Mouse (Mus musculus) intestine, embryonic 14.5 days (tissue): ENCODE measurements at regions not wholly inside any gene's neighbourhood (a gene's known extent, or its start where the extent isn't known, plus 50 kb on each side); places are given as distances from the start of the nearest gene placed in this dataset.

Source experiments
- ATAC-seq: fragments of 200-750 bp; cut with Nextera tagmentation; replicated peaks from 2 replicates; pipeline ENCODE4 v1.8.0; 2017; ENCODE audit warnings: low read depth, moderate number of reproducible peaks, moderate TSS enrichment, moderate library complexity; ENCODE audit not compliant: low FRiP score, low TSS enrichment
- DNase-seq: peaks from one replicate; pipeline ENCODE4 v3.0.0-alpha.2; 2018; ENCODE audit warnings: low spot score
- H3K27ac ChIP-seq: fragments of 300-500 bp; sonication (generic); 2 replicates; pipeline ENCODE4 v1.5.1; 2014; ENCODE audit warnings: low read depth, mild to moderate bottlenecking, control low read depth
- H3K27me3 ChIP-seq: fragments of 300-500 bp; sonication (generic); replicated peaks from 2 replicates; pipeline ENCODE4 v1.6.1; 2014; ENCODE audit warnings: low read length, control low read depth; ENCODE audit not compliant: control insufficient read depth, insufficient read depth
- H3K36me3 ChIP-seq: fragments of 300-500 bp; sonication (generic); 2 replicates; pipeline ENCODE4 v1.6.1; 2014; ENCODE audit warnings: low read length, control low read depth; ENCODE audit not compliant: control insufficient read depth, insufficient read depth
- H3K4me1 ChIP-seq: fragments of 300-500 bp; sonication (generic); replicated peaks from 2 replicates; pipeline ENCODE4 v1.6.1; 2014; ENCODE audit warnings: low read length, control low read depth, mixed read lengths; ENCODE audit not compliant: control insufficient read depth, insufficient read depth
- H3K4me2 ChIP-seq: fragments of 300-500 bp; sonication (generic); 2 replicates; pipeline ENCODE4 v1.6.1; 2014; ENCODE audit warnings: low read length
- H3K4me3 ChIP-seq: fragments of 300-500 bp; sonication (generic); 2 replicates; pipeline ENCODE4 v1.5.1; 2014; ENCODE audit warnings: low read depth, low read length, control low read depth, mixed read lengths
- H3K9ac ChIP-seq: fragments of 300-500 bp; sonication (generic); 2 replicates; pipeline ENCODE4 v1.6.1; 2014; ENCODE audit warnings: mild to moderate bottlenecking, low read length
- H3K9me3 ChIP-seq: fragments of 300-500 bp; sonication (generic); 2 replicates; pipeline ENCODE4 v1.6.1; 2016; ENCODE audit warnings: low read length, control low read depth; ENCODE audit not compliant: control insufficient read depth
- WGBS: fragments of 180-500 bp; shearing (Covaris S2); extraction: QIAGEN DNeasy Blood & Tissue Kit; methylation state at CpG from one replicate; pipeline ENCODE4 v1.1.7; 2014; 5-methylcytosine and 5-hydroxymethylcytosine counted together

GRCm38 (mm10) chr15:59237446-59238161, 348.5 kb downstream of the Gm49356 start:
- Histone ChIP-seq H3K9ac (no peak overlapping the region), H3K4me3 (no peak overlapping the region), H3K36me3 (no peaks in the 10 kb centered on the region), H3K9me3 (peaks cover 7% of the 10 kb centered on the region; the same call in 1 of the 2 replicates), H3K27me3 (no peaks in the 10 kb centered on the region), H3K27ac (no peak overlapping the region), H3K4me1 (no peaks in the 10 kb centered on the region), H3K4me2 (no peak overlapping the region)
- 77% methylated on average over 6 of the region's 6 CpGs for WGBS
- ATAC-seq (no peak), DNase-seq (no peak)

- no peaks in the 10 kb centered on the region for H3K36me3 ChIP-seq
- H3K27me3 ChIP-seq: no peaks in the 10 kb centered on the region
- no peak overlapping the region for H3K4me3 ChIP-seq
- no peak overlapping the region for H3K9ac ChIP-seq
- no peaks in the 10 kb centered on the region for H3K9me3 ChIP-seq
- ATAC-seq (no peak), DNase-seq (peak; percentile 20)
- H3K4me1 ChIP-seq: no peaks in the 10 kb centered on the region
- H3K27ac ChIP-seq: no peak overlapping the region
- WGBS: 86% methylated on average over 7 of the region's 7 CpGs
- no peak overlapping the region for H3K4me2 ChIP-seq
These were observed 352.7 kb downstream of the Gm49356 start for GRCm38 (mm10) chr15:59241752-59242151.

DNA sequence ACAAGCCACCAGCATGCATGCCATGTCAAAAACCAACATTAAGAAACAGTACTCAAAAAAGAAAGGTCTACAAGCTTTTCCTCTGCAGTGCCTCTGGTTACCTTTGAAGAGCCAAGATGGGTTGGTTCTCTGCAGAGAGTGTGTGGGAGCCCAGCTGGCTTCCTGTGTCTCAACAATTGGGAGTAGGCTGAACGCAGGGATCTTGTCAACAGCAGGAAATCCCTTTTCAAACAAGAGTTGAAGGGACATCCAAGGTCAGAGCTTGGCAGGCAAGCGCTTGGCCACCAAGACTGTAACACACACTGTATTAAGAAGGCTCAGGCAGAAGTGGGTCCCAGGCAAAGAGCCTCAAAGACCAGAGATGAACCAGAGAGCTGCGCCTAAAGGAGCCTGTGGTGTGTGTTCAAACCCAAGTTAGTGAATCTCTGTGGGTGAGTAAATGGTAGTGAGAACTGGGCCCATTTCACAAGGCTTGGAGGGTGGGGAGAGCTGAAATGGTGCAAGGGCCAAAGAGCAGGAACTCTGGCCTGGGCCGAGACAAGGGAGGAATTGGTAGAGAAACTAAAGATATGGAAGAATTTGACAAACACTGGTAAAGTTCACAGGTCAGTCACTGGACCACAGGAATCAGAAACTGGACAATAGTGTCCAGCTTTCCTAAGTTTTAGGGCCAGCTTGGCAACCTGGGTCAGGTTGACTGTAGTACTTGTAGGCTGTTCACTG, 357.0 kb downstream of the Gm49356 start:
- Histone ChIP-seq H3K9ac (no peak overlapping the region), H3K27me3 (no peaks in the 10 kb centered on the region), H3K4me2 (no peak overlapping the region), H3K4me3 (no peak overlapping the region), H3K4me1 (no peaks in the 10 kb centered on the region), H3K9me3 (no peaks in the 10 kb centered on the region), H3K27ac (no peak overlapping the region), H3K36me3 (no peaks in the 10 kb centered on the region)
- 53% methylated on average over 4 of the region's 4 CpGs for WGBS
- no peak for DNase-seq
- ATAC-seq: no peak

DNA sequence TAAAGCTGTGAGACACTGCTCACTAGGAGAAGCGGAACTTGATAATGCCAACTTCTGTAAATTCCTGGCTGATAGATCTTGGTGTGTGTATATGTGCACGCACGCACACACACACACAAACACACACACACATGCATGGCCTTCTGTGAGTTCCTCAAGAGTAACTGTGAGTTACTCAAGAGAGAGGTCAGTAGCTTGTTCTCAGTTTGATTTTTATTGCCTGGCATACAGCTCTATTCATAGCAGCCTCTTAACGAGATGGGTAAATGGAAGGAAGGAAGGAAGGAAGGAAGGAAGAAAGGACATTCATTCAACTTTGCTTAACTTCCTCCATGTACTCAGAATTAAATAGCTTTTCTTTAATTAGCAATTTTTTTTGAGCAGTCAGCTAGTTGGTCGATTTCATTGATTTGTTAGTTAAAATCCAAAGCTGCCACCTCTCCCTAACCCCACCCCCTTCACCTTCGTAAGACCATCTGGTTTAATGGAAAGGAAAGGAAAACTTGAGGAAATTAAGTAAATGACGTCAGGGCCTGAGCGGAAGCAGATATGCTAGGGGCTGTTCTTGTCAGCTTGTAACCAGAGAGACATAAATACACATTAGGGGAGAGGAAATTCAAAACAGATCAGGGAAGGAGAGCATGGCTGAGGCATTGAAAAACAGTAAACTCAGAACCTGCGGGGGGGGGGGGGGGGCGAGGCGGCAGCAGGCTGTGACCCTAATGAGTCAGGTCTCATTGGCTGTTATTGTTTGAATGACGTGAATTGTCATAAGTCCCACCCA, 359.6 kb downstream of the Gm49356 start:
- Histone ChIP-seq H3K4me3 (no peak overlapping the region), H3K9ac (no peak overlapping the region), H3K9me3 (no peaks in the 10 kb centered on the region), H3K4me1 (no peaks in the 10 kb centered on the region), H3K27ac (no peak overlapping the region), H3K4me2 (no peak overlapping the region), H3K36me3 (no peaks in the 10 kb centered on the region), H3K27me3 (no peaks in the 10 kb centered on the region)
- 59% methylated on average over 10 of the region's 12 CpGs for WGBS
- ATAC-seq (no peak), DNase-seq (no peak)

- no peak overlapping the region for H3K4me3 ChIP-seq
- 77% methylated on average over 1 of the region's 1 CpGs for WGBS
These were observed 372.3 kb downstream of the Gm49356 start for GRCm38 (mm10) chr15:59261380-59261779.

DNA sequence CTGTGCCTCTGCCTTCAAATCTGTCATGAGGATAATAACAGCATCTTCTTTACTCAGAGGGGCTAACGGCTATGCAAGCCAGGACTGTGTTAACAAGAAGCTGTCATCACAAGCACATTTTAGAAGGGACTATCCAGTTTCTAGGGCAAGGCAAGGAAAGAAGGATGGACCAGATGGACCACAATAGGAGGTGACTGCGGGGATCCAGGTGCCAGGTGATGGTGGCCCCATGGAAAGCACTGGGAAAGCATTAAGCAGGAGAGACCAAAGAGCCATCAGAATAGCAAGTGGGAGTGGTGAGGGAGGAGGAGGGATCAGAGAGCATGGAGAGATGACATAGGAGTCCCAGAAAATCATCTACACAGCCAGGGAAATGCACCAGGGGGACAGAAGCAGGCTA, 373.3 kb downstream of the Gm49356 start:
- Histone ChIP-seq H3K27me3 (no peaks in the 10 kb centered on the region), H3K9ac (no peak overlapping the region), H3K4me1 (peaks cover 4% of the 10 kb centered on the region; the same call in 1 of the 2 replicates), H3K4me2 (no peak overlapping the region), H3K27ac (no peak overlapping the region), H3K36me3 (no peaks in the 10 kb centered on the region), H3K4me3 (no peak overlapping the region), H3K9me3 (no peaks in the 10 kb centered on the region)
- WGBS: 86% methylated on average over 2 of the region's 2 CpGs
- no peak for ATAC-seq
- no peak for DNase-seq

More at GRCm38 (mm10) chr15:59261380-59261779, 372.3 kb downstream of the Gm49356 start:
- Histone ChIP-seq H3K4me1 (peaks cover 4% of the 10 kb centered on the region; the same call in 1 of the 2 replicates), H3K9me3 (no peaks in the 10 kb centered on the region), H3K4me2 (no peak overlapping the region), H3K36me3 (no peaks in the 10 kb centered on the region), H3K27me3 (no peaks in the 10 kb centered on the region), H3K9ac (no peak overlapping the region), H3K27ac (no peak overlapping the region)
- ATAC-seq: no peak
- no peak for DNase-seq

DNA sequence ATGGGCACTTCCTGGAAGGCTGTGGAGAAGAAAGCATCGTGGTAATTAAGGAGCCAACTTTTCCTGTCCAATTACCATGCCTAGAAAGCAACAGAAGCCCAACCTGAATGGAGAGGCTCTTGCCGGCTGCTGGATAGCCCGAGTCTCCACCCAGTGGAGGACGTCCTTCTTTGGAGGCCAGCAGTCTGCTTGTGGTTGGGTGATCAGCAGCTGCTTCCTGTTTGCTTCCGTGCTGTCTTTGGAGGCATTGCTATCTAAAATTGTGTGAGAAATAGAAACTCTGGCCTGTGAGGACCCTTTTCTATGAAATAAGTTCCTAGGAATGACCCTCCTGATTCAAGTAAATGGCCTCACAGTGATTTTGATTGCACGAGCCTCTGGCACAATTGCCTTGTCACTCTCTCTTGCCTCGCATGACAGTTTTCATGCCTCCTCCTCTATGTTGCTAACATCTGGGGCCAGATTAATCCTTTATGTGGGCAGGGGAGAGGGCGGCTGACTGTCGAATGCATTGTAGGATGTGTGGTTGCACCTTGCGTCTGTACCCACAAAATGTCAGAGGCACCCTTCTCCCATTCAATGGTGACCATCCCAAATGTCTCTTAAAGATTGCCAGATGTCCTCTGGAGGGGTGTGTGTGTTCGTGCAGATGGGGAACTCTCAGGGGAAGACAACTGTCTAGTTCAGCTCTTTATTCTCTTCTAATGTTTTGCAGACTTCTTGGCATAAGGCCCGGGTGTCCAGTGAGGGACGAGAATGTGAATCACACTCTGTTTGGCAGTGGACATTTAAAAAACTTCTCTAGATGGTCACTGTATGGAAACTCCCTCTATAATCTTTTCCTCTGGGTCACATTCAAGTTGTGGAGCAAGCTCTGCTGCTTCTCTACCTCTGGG, 374.6 kb downstream of the Gm49356 start:
- WGBS: 52% methylated on average over 13 of the region's 13 CpGs
- no peak for DNase-seq
- H3K27me3 ChIP-seq: no peaks in the 10 kb centered on the region
- peak overlapping the region; percentile 17; the same call in 1 of the 2 replicates for H3K4me2 ChIP-seq
- H3K36me3 ChIP-seq: no peaks in the 10 kb centered on the region
- ATAC-seq: no peak
- H3K9ac ChIP-seq: no peak overlapping the region
- no peak overlapping the region; the same call in 1 of the 2 replicates for H3K27ac ChIP-seq
- no peaks in the 10 kb centered on the region for H3K9me3 ChIP-seq
- H3K4me1 ChIP-seq: peaks cover 4% of the 10 kb centered on the region; the same call in 1 of the 2 replicates
- no peak overlapping the region for H3K4me3 ChIP-seq
